Mouse (Mus musculus) brain, embryonic 14.5 days (tissue): ENCODE results near the gene D2hgdh.

Experiments
- CTCF ChIP-seq: fragments of 200-500 bp; IDR thresholded peaks from 2 replicates; pipeline ENCODE4 v1.5.1; 2012; ENCODE audit warnings: inconsistent platforms, mild to moderate bottlenecking, moderate library complexity, borderline replicate concordance; ENCODE audit not compliant: insufficient read depth, insufficient read length; ENCODE audit errors: extremely low read depth
- POLR2A ChIP-seq: fragments of 200-500 bp; IDR thresholded peaks from 2 replicates; pipeline ENCODE4 v1.6.1; 2012; ENCODE audit warnings: mild to moderate bottlenecking, inconsistent platforms, borderline replicate concordance; ENCODE audit not compliant: poor library complexity, insufficient read depth, insufficient read length, severe bottlenecking; ENCODE audit errors: extremely low read depth

- TF ChIP-seq CTCF (no peak), POLR2A (no peak)
Observed at GRCm38 (mm10) chr1:93837335-93837734, 12.6 kb downstream of the D2hgdh start.
